Mouse (Mus musculus): Measurements from ENCODE around the gene Hyal3. TPM values are rescaled to one million over a fixed set of nuclear protein-coding genes. Genes with fewer than 3 reads are reported as not detected.
"Not testable (repeated sequence)": the region's sequence is repeated elsewhere in the genome, so short reads cannot be mapped to it uniquely, and the experiment has no call there.

The Hyal3 gene
- polyA plus RNA-seq, 1 experiment from 2014 or later, result 1.3 TPM

GRCm38 (mm10) chr9:107573774-107574173 lies 6.8 kb upstream of the Hyal3 start:
- not testable (repeated sequence) for H3K9me3 ChIP-seq (replicated peaks; ENCODE audit: low read length); H3K27me3 ChIP-seq (ENCODE audit: insufficient read depth, low read length); H3K9ac ChIP-seq (ENCODE audit: low read depth, low read length); H3K4me3 ChIP-seq (replicated peaks; ENCODE audit: low read depth, low read length); DNase-seq (ENCODE audit: low spot score); H3K27ac ChIP-seq; ATAC-seq (replicated peaks; ENCODE audit: low FRiP score, low read depth); H3K4me2 ChIP-seq (ENCODE audit: low read length)
- peak; percentile 27; the same call in 1 of the 2 replicates for TF ChIP-seq CTCF (IDR thresholded peaks at IDR 0.05; ENCODE audit: low read depth)
- Histone ChIP-seq H3K4me1 (replicated peaks; ENCODE audit: insufficient read depth, low read length) (peaks cover 31% of the 10 kb centered on the region), H3K36me3 (ENCODE audit: insufficient read depth, low read length) (peaks cover 25% of the 10 kb centered on the region)
- WGBS, result 85% methylated on average over 6 of the region's 6 CpGs

GRCm38 (mm10) chr9:107575579-107576356 lies 4.8 kb upstream of the Hyal3 start:
- peaks cover 25% of the 10 kb centered on the region for H3K36me3 ChIP-seq (ENCODE audit: insufficient read depth, low read length)
- ATAC-seq (replicated peaks; ENCODE audit: low FRiP score, low read depth) (no peak), DNase-seq (ENCODE audit: low spot score) (no peak)
- no peak overlapping the region for H3K4me3 ChIP-seq (replicated peaks; ENCODE audit: low read depth, low read length)
- H3K9me3 ChIP-seq (replicated peaks; ENCODE audit: low read length), result no peaks in the 10 kb centered on the region
- TF ChIP-seq CTCF (IDR thresholded peaks at IDR 0.05; ENCODE audit: low read depth), result no peak
- 77% methylated on average over 14 of the region's 14 CpGs for WGBS
- no peak overlapping the region for H3K9ac ChIP-seq (ENCODE audit: low read depth, low read length)
- no peak overlapping the region for H3K4me2 ChIP-seq (ENCODE audit: low read length)
- no peaks in the 10 kb centered on the region for H3K27me3 ChIP-seq (ENCODE audit: insufficient read depth, low read length)
- H3K4me1 ChIP-seq (replicated peaks; ENCODE audit: insufficient read depth, low read length), result peaks cover 24% of the 10 kb centered on the region
- peak overlapping the region; percentile 70 for H3K27ac ChIP-seq

- no peak for TF ChIP-seq CTCF (IDR thresholded peaks at IDR 0.05; ENCODE audit: low read depth)
- Histone ChIP-seq H3K27ac (peak within 1 kb of the TSS; percentile 70), H3K36me3 (ENCODE audit: insufficient read depth, low read length) (peaks cover 24% of the 10 kb centered on the region), H3K9ac (ENCODE audit: low read depth, low read length) (peak within 1 kb of the TSS; percentile 40), H3K4me3 (replicated peaks; ENCODE audit: low read depth, low read length) (peak within 1 kb of the TSS; percentile 27), H3K4me2 (ENCODE audit: low read length) (peak within 1 kb of the TSS; percentile 54), H3K27me3 (ENCODE audit: insufficient read depth, low read length) (no peaks in the 10 kb centered on the region), H3K9me3 (replicated peaks; ENCODE audit: low read length) (no peaks in the 10 kb centered on the region), H3K4me1 (replicated peaks; ENCODE audit: insufficient read depth, low read length) (peaks cover 17% of the 10 kb centered on the region)
- WGBS, result 14% methylated on average over 16 of the region's 16 CpGs
- ATAC-seq (replicated peaks; ENCODE audit: low FRiP score, low read depth) (peak; percentile 67), DNase-seq (ENCODE audit: low spot score) (peak; percentile 94)
These were observed 4.1 kb upstream of the Hyal3 start, which contains the start of gene Hyal1 for GRCm38 (mm10) chr9:107576357-107577107. Hyal1 (plus strand) TSS chr9:107576927.

- H3K9ac ChIP-seq (ENCODE audit: low read depth, low read length), result no peak overlapping the region
- ATAC-seq (replicated peaks; ENCODE audit: low FRiP score, low read depth) (no peak), DNase-seq (ENCODE audit: low spot score) (no peak)
- H3K4me1 ChIP-seq (replicated peaks; ENCODE audit: insufficient read depth, low read length), result peaks cover 20% of the 10 kb centered on the region
- H3K4me3 ChIP-seq (replicated peaks; ENCODE audit: low read depth, low read length), result no peak overlapping the region
- WGBS, result 92% methylated on average over 10 of the region's 10 CpGs
- no peak overlapping the region for H3K27ac ChIP-seq
- no peaks in the 10 kb centered on the region for H3K27me3 ChIP-seq (ENCODE audit: insufficient read depth, low read length)
- peaks cover 10% of the 10 kb centered on the region for H3K36me3 ChIP-seq (ENCODE audit: insufficient read depth, low read length)
- H3K9me3 ChIP-seq (replicated peaks; ENCODE audit: low read length), result no peaks in the 10 kb centered on the region
- no peak for TF ChIP-seq CTCF (IDR thresholded peaks at IDR 0.05; ENCODE audit: low read depth)
- no peak overlapping the region for H3K4me2 ChIP-seq (ENCODE audit: low read length)
These were observed 2.7 kb upstream of the Hyal3 start for GRCm38 (mm10) chr9:107577871-107578270.

- Histone ChIP-seq H3K9me3 (replicated peaks; ENCODE audit: low read length) (no peaks in the 10 kb centered on the region), H3K27ac (peak within 1 kb of the TSS; percentile 96), H3K27me3 (ENCODE audit: insufficient read depth, low read length) (no peaks in the 10 kb centered on the region), H3K9ac (ENCODE audit: low read depth, low read length) (0 out of 2 replicates have a peak within 1 kb of the TSS, but pooled peaks have one; percentile 8), H3K36me3 (ENCODE audit: insufficient read depth, low read length) (peaks cover 12% of the 10 kb centered on the region; the same call in 1 of the 2 replicates), H3K4me1 (replicated peaks; ENCODE audit: insufficient read depth, low read length) (peaks cover 20% of the 10 kb centered on the region), H3K4me3 (replicated peaks; ENCODE audit: low read depth, low read length) (no peak within 1 kb of the TSS), H3K4me2 (ENCODE audit: low read length) (no peak within 1 kb of the TSS)
- ATAC-seq (replicated peaks; ENCODE audit: low FRiP score, low read depth) (no peak), DNase-seq (ENCODE audit: low spot score) (no peak)
- 81% methylated on average over 3 of the region's 3 CpGs for WGBS
- TF ChIP-seq CTCF (IDR thresholded peaks at IDR 0.05; ENCODE audit: low read depth), result no peak
These were observed 2.0 kb upstream of the Hyal3 start, which contains the start of gene Naa80 for GRCm38 (mm10) chr9:107578587-107578986. Naa80 (plus strand) TSS chr9:107578887.

All from kidney, postnatal 0 days (tissue).